Mouse (Mus musculus): ENCODE results near the gene Tango2.

- TF ChIP-seq CTCF (IDR thresholded peaks at IDR 0.05; ENCODE audit: low read depth, low read length): no peak
- no peak for TF ChIP-seq POLR2A (IDR thresholded peaks at IDR 0.05; ENCODE audit: borderline replicate concordance, low read depth, low read length)
Measured at GRCm38 (mm10) chr16:18333976-18334375, 13.9 kb downstream of the Tango2 start.
